In genomic region chr13:32903211-32903873, GRCm38 (mm10) we compare ENCODE assay signal across 8 mouse cellular contexts. TPM values are rescaled to one million over a fixed set of nuclear protein-coding genes. Genes with fewer than 3 reads are reported as not detected.
DNase-seq lines count a peak whose midpoint lies in the region; ATAC-seq and TF ChIP-seq lines count a peak whose summit lies in the region.

No protein-coding gene starts in this region.

- 37% methylated on average over 8 of the region's 8 CpGs for WGBS in forebrain, postnatal 0 days
- WGBS in lung, adult 2 months: 25% methylated on average over 8 of the region's 8 CpGs

- H3K27ac ChIP-seq in forebrain, postnatal 0 days (ENCODE audit: low read depth, low read length): no peak overlapping the region
- no peak overlapping the region for H3K27ac ChIP-seq in layer of hippocampus, adult 2 months

- no peaks in the 10 kb centered on the region for H3K27me3 ChIP-seq in G1E (ENCODE audit: insufficient read depth, low read length)
- no peaks in the 10 kb centered on the region for H3K27me3 ChIP-seq in forebrain, postnatal 0 days (ENCODE audit: insufficient read depth, low read length)

- no peak for TF ChIP-seq POLR2A in lung, adult 2 months (IDR thresholded peaks at IDR 0.05; ENCODE audit: borderline replicate concordance, extremely low read depth, low read depth, low read length)

- H3K9ac ChIP-seq in forebrain, postnatal 0 days: no peak overlapping the region

- peak; percentile 40; the same call in 1 of the 2 replicates for ATAC-seq in G1E (ENCODE audit: extremely low read depth, insufficient number of reproducible peaks, low FRiP score, poor library complexity, severe bottlenecking)
- ATAC-seq in forebrain, postnatal 0 days: peak; percentile 97
- ATAC-seq in neutrophil, adult 5-6 weeks (ENCODE audit: extremely low read depth, insufficient number of reproducible peaks, low FRiP score, poor library complexity, severe bottlenecking): peak; percentile 79

- peak; percentile 30 for DNase-seq in G1E (ENCODE audit: low spot score)
- peak; percentile 82 to 85 for DNase-seq in cerebellum, adult 18-20 months
- peak; percentile 90 for DNase-seq in forebrain, postnatal 0 days
- peak; percentile 97 for DNase-seq in heart, postnatal 4 days
- peak; percentile 85 to 94 for DNase-seq in layer of hippocampus, adult 2 months (ENCODE audit: low spot score in 2 of 2)
- DNase-seq in lung, adult 2 months: peak; percentile 93
- DNase-seq in testis, postnatal 14 days (ENCODE audit: low spot score): peak; percentile 69

- H3K4me3 ChIP-seq in G1E (ENCODE audit: low read depth, low read length): no peak overlapping the region
- no peak overlapping the region for H3K4me3 ChIP-seq in forebrain, postnatal 0 days (ENCODE audit: low read depth, low read length)
- H3K4me3 ChIP-seq in layer of hippocampus, adult 2 months: no peak overlapping the region
- no peak overlapping the region for H3K4me3 ChIP-seq in lung, adult 2 months (replicated peaks; ENCODE audit: extremely low read depth, low read depth, low read length)

- peak; percentile 88 for TF ChIP-seq CTCF in G1E (IDR thresholded peaks at IDR 0.05; ENCODE audit: low read depth, low read length)
- peak; percentile 95 for TF ChIP-seq CTCF in forebrain, postnatal 0 days (IDR thresholded peaks at IDR 0.05; ENCODE audit: low read depth)
- peak; percentile 97 for TF ChIP-seq CTCF in layer of hippocampus, adult 2 months (conservative IDR thresholded peaks at IDR 0.05)
- TF ChIP-seq CTCF in lung, adult 2 months (IDR thresholded peaks at IDR 0.05; ENCODE audit: insufficient read depth, low read length): peak; percentile 100

- H3K4me1 ChIP-seq in G1E (ENCODE audit: insufficient read depth, low read depth, low read length): no peaks in the 10 kb centered on the region
- H3K4me1 ChIP-seq in forebrain, postnatal 0 days (ENCODE audit: insufficient read depth): no peaks in the 10 kb centered on the region
- no peaks in the 10 kb centered on the region for H3K4me1 ChIP-seq in lung, adult 2 months (ENCODE audit: control insufficient read depth, insufficient read depth, low read length)

- no peaks in the 10 kb centered on the region for H3K36me3 ChIP-seq in G1E (replicated peaks)
- no peaks in the 10 kb centered on the region for H3K36me3 ChIP-seq in forebrain, postnatal 0 days (ENCODE audit: insufficient read depth)

- no peak overlapping the region for H3K4me2 ChIP-seq in forebrain, postnatal 0 days (ENCODE audit: low read depth)

- H3K9me3 ChIP-seq in G1E (replicated peaks): no peaks in the 10 kb centered on the region
- no peaks in the 10 kb centered on the region for H3K9me3 ChIP-seq in forebrain, postnatal 0 days (ENCODE audit: low read length)

RNA-seq across cellular contexts. Expression of gene Serpinb1c, which starts 5.3 kb away (rescaled TPM):
- total RNA-seq in G1E (2014; fragmentation: Nextera tagmentation) (not detected in 2 replicates), G1E (2017) (not detected in 2 replicates)
- polyA plus RNA-seq in G1E (2012): not detected in 2 replicates
- total RNA-seq in forebrain, postnatal 0 days (2014; rRNA removed): not detected in 2 replicates
- polyA plus RNA-seq in forebrain, postnatal 0 days (2015; fragmentation: Nextera tagmentation; extraction: Ambion mirVana): 0.11 TPM in 1 of 2 replicates, not detected in the other
- total RNA-seq in heart, postnatal 4 days (2021): 1 to 10 TPM in 1 of 2 experiments, under 1 TPM in 1; 0.86 to 1.2 TPM
- not detected for total RNA-seq in layer of hippocampus, adult 2 months (2021)
- not detected in 2 replicates for polyA plus RNA-seq in lung, adult 2 months (2012; rRNA removed)
- 0.61 TPM in 1 of 2 replicates, not detected in the other for total RNA-seq in neutrophil, adult 5-6 weeks (2017)

RNA-seq across cellular contexts. Expression of gene Serpinb1a, which starts 52.4 kb away (rescaled TPM):
- total RNA-seq in G1E (2014; fragmentation: Nextera tagmentation): not detected in 2 replicates
- total RNA-seq in G1E (2017): 7.5 and 8.7 TPM in 2 replicates
- polyA plus RNA-seq in G1E (2012): not detected in 2 replicates
- total RNA-seq in forebrain, postnatal 0 days (2014; rRNA removed): 0.48 and 1.2 TPM in 2 replicates
- polyA plus RNA-seq in forebrain, postnatal 0 days (2015; fragmentation: Nextera tagmentation; extraction: Ambion mirVana): 3.5 and 4.2 TPM in 2 replicates
- 10 to 100 TPM; 10.2 to 10.3 TPM for total RNA-seq in heart, postnatal 4 days (2021)
- 1 to 10 TPM; 5.3 to 6.6 TPM for total RNA-seq in layer of hippocampus, adult 2 months (2021)
- 5.6 and 14.9 TPM in 2 replicates for polyA plus RNA-seq in lung, adult 2 months (2012; rRNA removed)
- 330 and 346 TPM in 2 replicates for total RNA-seq in neutrophil, adult 5-6 weeks (2017)

Comparison
In these comparisons a context has a peak if more than half of its experiments do, and no peak if none do; other contexts are left out.
1. ATAC-seq: peak in every context shown above with its lines; median percentile 97 in forebrain, postnatal 0 days; 79 in neutrophil, adult 5-6 weeks; 40 in G1E.
2. DNase-seq: peak in every context shown above with its lines; median percentile 97 in heart, postnatal 4 days; 93 in lung, adult 2 months; 90 in forebrain, postnatal 0 days; 90 in layer of hippocampus, adult 2 months; 84 in cerebellum, adult 18-20 months; 69 in testis, postnatal 14 days; 30 in G1E.
3. RNA of gene Serpinb1a, which starts 52.4 kb away (total RNA-seq): 330 to 346 TPM in neutrophil, adult 5-6 weeks; 10.2 to 10.3 TPM in heart, postnatal 4 days, 7.5 to 8.7 TPM in G1E, 5.3 to 6.6 TPM in layer of hippocampus, adult 2 months and 0.48 to 1.2 TPM in forebrain, postnatal 0 days; every median in the first group is over 10 times any median in the second.
4. Peak in every context shown above with its lines, with median percentiles within 50 percentile points of each other: CTCF ChIP-seq.